Mouse (Mus musculus): ENCODE results near the gene Lipc. TPM values are rescaled to one million over a fixed set of nuclear protein-coding genes. Genes with fewer than 3 reads are reported as not detected.

Gene Lipc
- polyA plus RNA-seq, 1 experiment from 2014 or later: not detected

DNA sequence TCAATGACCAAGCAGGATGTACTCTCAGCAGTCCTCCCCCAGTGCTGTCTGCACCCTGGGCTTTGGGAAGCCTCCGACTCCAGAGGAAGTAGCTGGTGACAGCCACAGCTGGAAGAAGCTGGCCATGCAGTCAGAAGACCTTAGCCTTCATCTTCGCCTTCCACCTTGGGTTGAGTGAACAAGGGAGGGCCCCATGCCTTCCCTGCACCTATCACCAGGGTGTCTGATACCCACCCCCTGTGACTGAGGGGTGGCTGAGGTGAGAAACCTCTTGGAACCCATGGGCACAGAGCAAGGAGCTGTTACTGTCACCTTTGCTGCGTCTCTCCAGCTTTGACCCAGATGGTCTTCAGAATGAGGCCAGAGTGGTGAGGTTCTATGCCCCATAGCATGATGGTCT lies 150.3 kb downstream of the Lipc start:
- H3K9me3 ChIP-seq (ENCODE audit: control insufficient read depth): no peaks in the 10 kb centered on the region
- H3K4me1 ChIP-seq (replicated peaks; ENCODE audit: control insufficient read depth, insufficient read depth, low read length): no peaks in the 10 kb centered on the region
- no peak overlapping the region for H3K4me3 ChIP-seq (ENCODE audit: low read depth, low read length)
- no peak overlapping the region for H3K9ac ChIP-seq (ENCODE audit: low read depth, low read length)
- no peak overlapping the region for H3K4me2 ChIP-seq (replicated peaks; ENCODE audit: low read depth)
- no peak for TF ChIP-seq CTCF (IDR thresholded peaks at IDR 0.05; ENCODE audit: low read depth)
- H3K27ac ChIP-seq (ENCODE audit: low read depth, low read length): no peak overlapping the region
- 86% methylated on average over 3 of the region's 3 CpGs for WGBS
- no peaks in the 10 kb centered on the region for H3K27me3 ChIP-seq (replicated peaks; ENCODE audit: control insufficient read depth, insufficient read depth, low read length)
- no peaks in the 10 kb centered on the region for H3K36me3 ChIP-seq (ENCODE audit: control insufficient read depth, insufficient read depth)
- ATAC-seq: no peak; the same call in 1 of the 2 replicates

DNA sequence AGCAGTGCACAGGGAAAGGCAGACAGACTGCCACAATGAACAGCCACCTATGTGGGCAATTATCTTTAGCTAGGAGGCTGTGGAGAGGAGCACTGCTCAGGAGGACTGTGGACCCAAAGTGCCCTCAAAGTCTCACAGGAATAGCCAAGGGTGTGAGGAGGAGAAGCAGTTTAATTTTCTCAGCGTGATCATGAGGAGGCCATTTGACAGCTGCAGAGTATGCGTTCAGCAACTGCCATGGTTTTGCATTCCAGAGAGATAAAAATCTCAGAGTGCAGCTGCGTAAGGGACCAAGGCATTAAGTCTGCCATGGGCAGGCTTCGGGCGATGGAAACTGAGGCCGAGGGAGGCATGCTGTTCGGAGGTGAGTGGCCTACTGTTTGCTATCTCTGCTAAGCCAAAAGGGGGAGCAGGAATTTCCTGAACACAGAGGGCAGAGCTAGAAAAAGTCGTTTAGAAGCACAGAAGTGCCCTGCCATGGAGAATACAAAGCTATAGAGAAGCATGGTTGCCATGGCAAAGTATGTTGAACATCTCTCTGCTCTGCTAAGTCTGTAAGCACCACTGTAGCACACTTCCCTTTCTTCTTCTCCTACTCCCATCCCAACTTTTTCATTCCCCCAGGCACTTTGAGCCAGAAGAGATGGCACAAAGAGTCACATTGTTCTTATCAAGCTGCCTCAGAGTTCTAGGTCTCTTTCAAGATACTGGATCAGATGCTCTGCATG lies 151.3 kb downstream of the Lipc start:
- no peaks in the 10 kb centered on the region for H3K9me3 ChIP-seq (ENCODE audit: control insufficient read depth)
- no peaks in the 10 kb centered on the region for H3K27me3 ChIP-seq (replicated peaks; ENCODE audit: control insufficient read depth, insufficient read depth, low read length)
- no peak overlapping the region for H3K4me2 ChIP-seq (replicated peaks; ENCODE audit: low read depth)
- TF ChIP-seq CTCF (IDR thresholded peaks at IDR 0.05; ENCODE audit: low read depth): no peak
- ATAC-seq: no peak
- no peaks in the 10 kb centered on the region for H3K36me3 ChIP-seq (ENCODE audit: control insufficient read depth, insufficient read depth)
- H3K4me3 ChIP-seq (ENCODE audit: low read depth, low read length): no peak overlapping the region
- 58% methylated on average over 8 of the region's 8 CpGs for WGBS
- H3K9ac ChIP-seq (ENCODE audit: low read depth, low read length): no peak overlapping the region
- H3K27ac ChIP-seq (ENCODE audit: low read depth, low read length): no peak overlapping the region
- no peaks in the 10 kb centered on the region for H3K4me1 ChIP-seq (replicated peaks; ENCODE audit: control insufficient read depth, insufficient read depth, low read length)

DNA sequence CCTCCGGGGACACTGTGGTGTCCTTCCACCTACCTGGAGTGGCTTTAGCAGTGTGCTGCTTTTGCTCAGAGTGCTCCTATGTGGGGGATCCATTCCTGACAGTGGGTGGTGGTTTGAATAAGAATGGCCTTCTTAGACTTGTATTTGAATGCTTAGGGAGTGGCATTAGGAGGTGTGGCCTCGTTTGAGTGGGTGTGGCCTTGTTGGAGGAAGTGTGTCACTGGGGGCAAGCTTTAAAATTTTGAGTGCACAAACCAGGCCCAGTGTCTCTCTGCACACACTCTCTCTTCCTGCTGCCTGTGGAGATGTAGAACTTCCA lies 156.6 kb downstream of the Lipc start:
- ATAC-seq: no peak
- Histone ChIP-seq H3K9ac (ENCODE audit: low read depth, low read length) (no peak overlapping the region), H3K4me3 (ENCODE audit: low read depth, low read length) (no peak overlapping the region), H3K27ac (ENCODE audit: low read depth, low read length) (no peak overlapping the region), H3K9me3 (ENCODE audit: control insufficient read depth) (no peaks in the 10 kb centered on the region), H3K27me3 (replicated peaks; ENCODE audit: control insufficient read depth, insufficient read depth, low read length) (no peaks in the 10 kb centered on the region), H3K4me1 (replicated peaks; ENCODE audit: control insufficient read depth, insufficient read depth, low read length) (no peaks in the 10 kb centered on the region), H3K4me2 (replicated peaks; ENCODE audit: low read depth) (no peak overlapping the region), H3K36me3 (ENCODE audit: control insufficient read depth, insufficient read depth) (no peaks in the 10 kb centered on the region)
- TF ChIP-seq CTCF (IDR thresholded peaks at IDR 0.05; ENCODE audit: low read depth): no peak
- 55% methylated on average over 2 of the region's 2 CpGs for WGBS

DNA sequence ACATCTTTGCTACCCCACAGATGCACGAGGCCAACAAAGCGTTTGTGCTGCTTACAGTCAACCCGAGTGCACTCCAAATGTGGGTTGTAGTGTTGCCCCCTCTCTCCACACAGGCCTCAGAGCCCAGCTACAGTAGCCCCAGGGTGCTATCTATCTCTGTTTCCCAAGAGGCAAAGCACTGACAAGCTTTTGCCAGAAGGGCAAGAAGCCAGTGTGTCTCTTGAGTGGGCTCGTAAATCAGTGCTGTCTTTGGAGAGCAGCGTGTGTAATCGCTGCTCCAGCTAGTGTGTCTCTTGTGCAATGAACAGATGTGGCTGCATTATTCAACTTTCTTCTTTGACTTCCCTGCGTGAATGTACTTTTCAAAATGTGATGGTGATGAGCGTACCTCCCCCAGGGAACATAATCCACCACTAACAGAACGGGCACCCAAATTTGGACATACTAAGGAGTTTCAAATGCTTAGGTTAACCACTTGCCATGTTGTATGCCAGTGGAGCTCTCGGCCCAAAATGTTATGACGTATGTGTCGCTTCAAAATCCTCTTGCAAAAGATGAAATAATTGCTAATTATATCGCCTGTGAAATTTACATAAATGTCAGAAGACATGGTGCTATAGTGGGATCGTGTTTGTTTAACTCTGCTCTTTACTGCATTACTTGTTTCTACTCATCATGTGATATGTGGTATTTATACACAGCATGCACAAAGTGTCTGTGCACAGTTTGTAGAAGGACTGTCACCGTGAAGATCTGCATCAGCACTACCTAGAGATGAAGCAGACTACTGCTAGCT lies 157.2 kb downstream of the Lipc start:
- H3K9me3 ChIP-seq (ENCODE audit: control insufficient read depth): no peaks in the 10 kb centered on the region
- 0 out of 2 replicates have a peak, but pooled peaks have one; percentile 6 for TF ChIP-seq CTCF (IDR thresholded peaks at IDR 0.05; ENCODE audit: low read depth)
- H3K36me3 ChIP-seq (ENCODE audit: control insufficient read depth, insufficient read depth): no peaks in the 10 kb centered on the region
- 62% methylated on average over 15 of the region's 15 CpGs for WGBS
- no peak overlapping the region for H3K4me2 ChIP-seq (replicated peaks; ENCODE audit: low read depth)
- no peak overlapping the region for H3K27ac ChIP-seq (ENCODE audit: low read depth, low read length)
- H3K9ac ChIP-seq (ENCODE audit: low read depth, low read length): no peak overlapping the region
- no peak overlapping the region for H3K4me3 ChIP-seq (ENCODE audit: low read depth, low read length)
- H3K4me1 ChIP-seq (replicated peaks; ENCODE audit: control insufficient read depth, insufficient read depth, low read length): no peaks in the 10 kb centered on the region
- no peak for ATAC-seq
- no peaks in the 10 kb centered on the region for H3K27me3 ChIP-seq (replicated peaks; ENCODE audit: control insufficient read depth, insufficient read depth, low read length)

DNA sequence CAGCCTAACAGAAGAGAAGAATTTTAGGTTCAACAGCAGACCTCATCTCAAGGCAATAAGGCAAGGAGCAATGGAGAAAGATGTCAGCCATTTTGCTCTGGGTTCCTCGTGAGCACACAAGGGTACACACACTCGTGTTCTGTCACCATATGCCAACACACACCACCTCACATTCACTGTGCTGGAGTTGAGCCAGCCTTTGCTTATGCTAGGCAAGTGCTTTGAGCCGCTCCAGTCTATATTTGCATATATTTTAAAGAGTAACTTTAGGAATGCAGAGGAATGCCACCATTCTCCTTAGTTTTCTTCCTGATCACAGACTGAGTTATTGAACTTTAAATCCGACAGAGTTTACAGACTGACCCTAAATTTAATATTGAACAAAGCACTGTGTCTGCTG lies 161.4 kb downstream of the Lipc start:
- ATAC-seq: no peak
- Histone ChIP-seq H3K27me3 (replicated peaks; ENCODE audit: control insufficient read depth, insufficient read depth, low read length) (no peaks in the 10 kb centered on the region), H3K4me2 (replicated peaks; ENCODE audit: low read depth) (no peak overlapping the region), H3K36me3 (ENCODE audit: control insufficient read depth, insufficient read depth) (0 out of 2 replicates have a peak, but pooled peaks cover under 1% of the 10 kb centered on the region), H3K9ac (ENCODE audit: low read depth, low read length) (no peak overlapping the region), H3K27ac (ENCODE audit: low read depth, low read length) (no peak overlapping the region), H3K4me1 (replicated peaks; ENCODE audit: control insufficient read depth, insufficient read depth, low read length) (no peaks in the 10 kb centered on the region), H3K4me3 (ENCODE audit: low read depth, low read length) (no peak overlapping the region), H3K9me3 (ENCODE audit: control insufficient read depth) (no peaks in the 10 kb centered on the region)
- 82% methylated on average over 4 of the region's 4 CpGs for WGBS
- no peak for TF ChIP-seq CTCF (IDR thresholded peaks at IDR 0.05; ENCODE audit: low read depth)

DNA sequence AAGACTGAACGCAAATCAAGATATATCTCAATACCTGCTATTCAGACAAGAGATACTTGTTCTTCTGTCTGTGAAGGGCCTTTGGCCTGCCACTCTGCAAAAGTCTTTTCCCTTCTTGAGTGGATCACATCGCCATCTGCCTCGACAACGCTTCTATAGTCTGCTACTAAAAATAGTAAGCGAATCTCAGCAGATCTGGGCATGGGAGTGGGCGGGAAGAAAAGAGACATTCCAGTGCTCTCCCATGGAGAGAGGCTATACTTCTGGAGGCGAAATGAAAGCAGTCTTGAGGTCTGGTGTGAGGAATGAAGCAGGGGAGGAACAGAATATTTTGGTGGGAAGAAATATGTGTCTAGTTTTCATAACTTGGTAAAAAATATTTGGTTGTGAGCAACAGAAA lies 163.3 kb downstream of the Lipc start:
- Histone ChIP-seq H3K27me3 (replicated peaks; ENCODE audit: control insufficient read depth, insufficient read depth, low read length) (no peaks in the 10 kb centered on the region), H3K9ac (ENCODE audit: low read depth, low read length) (no peak overlapping the region), H3K4me3 (ENCODE audit: low read depth, low read length) (no peak overlapping the region), H3K27ac (ENCODE audit: low read depth, low read length) (no peak overlapping the region), H3K4me1 (replicated peaks; ENCODE audit: control insufficient read depth, insufficient read depth, low read length) (no peaks in the 10 kb centered on the region), H3K4me2 (replicated peaks; ENCODE audit: low read depth) (no peak overlapping the region), H3K9me3 (ENCODE audit: control insufficient read depth) (no peaks in the 10 kb centered on the region), H3K36me3 (ENCODE audit: control insufficient read depth, insufficient read depth) (0 out of 2 replicates have a peak, but pooled peaks cover 5% of the 10 kb centered on the region)
- no peak for ATAC-seq
- 89% methylated on average over 7 of the region's 7 CpGs for WGBS
- TF ChIP-seq CTCF (IDR thresholded peaks at IDR 0.05; ENCODE audit: low read depth): no peak

Data from intestine, postnatal 0 days (tissue).